Mouse (Mus musculus): ENCODE measurements around the gene Btbd9. TPM values are rescaled to one million over a fixed set of nuclear protein-coding genes. Genes with fewer than 3 reads are reported as not detected.

Gene Btbd9
- polyA plus RNA-seq, 2 experiments: 18.3 to 46.9 TPM

DNA sequence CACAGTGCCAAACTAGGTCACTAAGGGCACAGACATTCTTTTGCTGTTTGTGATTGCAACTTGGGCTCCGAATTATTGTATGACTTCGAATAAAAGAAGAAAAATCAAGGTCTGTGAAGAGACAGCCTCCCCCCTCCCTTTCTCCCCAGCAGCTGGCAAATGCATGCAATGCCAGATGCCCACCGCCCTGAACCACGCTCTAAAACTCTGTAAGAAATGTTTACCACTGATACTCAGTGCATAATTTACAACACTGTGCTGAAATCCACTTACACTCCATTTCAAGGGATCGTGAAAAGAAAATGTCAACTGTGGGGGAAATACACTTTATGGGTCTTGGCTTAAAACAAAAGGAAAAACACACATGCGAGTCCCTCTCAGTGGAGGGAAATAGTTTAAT lies 313.3 kb downstream of the Btbd9 start:
- Histone ChIP-seq H3K9ac (ENCODE audit: low read depth, low read length, severe bottlenecking) (no peak overlapping the region), H3K4me1 (ENCODE audit: control insufficient read depth, insufficient read depth, low read length) (peaks cover 12% of the 10 kb centered on the region; the same call in 1 of the 2 replicates), H3K4me3 (replicated peaks; ENCODE audit: low read length) (no peak overlapping the region), H3K27ac (replicated peaks; ENCODE audit: low read depth, low read length) (no peak overlapping the region), H3K9me3 (ENCODE audit: control insufficient read depth, low read length) (no peaks in the 10 kb centered on the region), H3K36me3 (ENCODE audit: control insufficient read depth, insufficient read depth, low read length) (no peaks in the 10 kb centered on the region; the same call in 1 of the 2 replicates), H3K27me3 (ENCODE audit: control insufficient read depth, insufficient read depth, low read length) (no peaks in the 10 kb centered on the region), H3K4me2 (replicated peaks; ENCODE audit: low read depth, low read length, severe bottlenecking) (no peak overlapping the region)
- ATAC-seq (ENCODE audit: low FRiP score, low read depth): no peak
- DNase-seq (ENCODE audit: low spot score): no peak
- no peak for TF ChIP-seq POLR2A (IDR thresholded peaks at IDR 0.05; ENCODE audit: borderline replicate concordance, extremely low read depth, insufficient read depth, insufficient read length)
- 41% methylated on average over 6 of the region's 6 CpGs for WGBS

GRCm38 (mm10) chr17:30262440-30262839 lies 313.8 kb downstream of the Btbd9 start:
- H3K9me3 ChIP-seq (ENCODE audit: control insufficient read depth, low read length): no peaks in the 10 kb centered on the region
- no peaks in the 10 kb centered on the region; the same call in 1 of the 2 replicates for H3K36me3 ChIP-seq (ENCODE audit: control insufficient read depth, insufficient read depth, low read length)
- 59% methylated on average over 4 of the region's 4 CpGs for WGBS
- no peak overlapping the region for H3K4me2 ChIP-seq (replicated peaks; ENCODE audit: low read depth, low read length, severe bottlenecking)
- no peaks in the 10 kb centered on the region for H3K27me3 ChIP-seq (ENCODE audit: control insufficient read depth, insufficient read depth, low read length)
- DNase-seq (ENCODE audit: low spot score): no peak
- TF ChIP-seq POLR2A (IDR thresholded peaks at IDR 0.05; ENCODE audit: borderline replicate concordance, extremely low read depth, insufficient read depth, insufficient read length): no peak
- no peak overlapping the region for H3K9ac ChIP-seq (ENCODE audit: low read depth, low read length, severe bottlenecking)
- H3K27ac ChIP-seq (replicated peaks; ENCODE audit: low read depth, low read length): no peak overlapping the region
- no peak for ATAC-seq (ENCODE audit: low FRiP score, low read depth)
- H3K4me3 ChIP-seq (replicated peaks; ENCODE audit: low read length): no peak overlapping the region
- H3K4me1 ChIP-seq (ENCODE audit: control insufficient read depth, insufficient read depth, low read length): peaks cover 12% of the 10 kb centered on the region; the same call in 1 of the 2 replicates

DNA sequence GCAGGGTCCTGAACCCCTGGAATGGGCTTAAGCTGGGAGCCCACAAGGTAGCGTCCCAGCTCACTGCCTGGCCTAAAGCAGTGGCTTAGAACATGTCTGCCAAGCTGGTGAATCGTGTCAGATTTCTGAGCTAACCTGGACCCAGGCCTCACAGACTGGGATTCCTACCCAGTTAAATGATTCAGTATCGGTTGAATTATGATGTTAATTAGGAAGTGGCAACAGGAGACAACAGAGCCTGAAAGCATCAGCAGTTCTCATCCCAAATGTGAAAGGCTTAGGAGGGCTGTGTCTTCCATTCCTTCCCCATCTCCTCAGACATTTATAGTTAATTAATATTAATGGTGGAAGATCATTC lies 314.3 kb downstream of the Btbd9 start:
- Histone ChIP-seq H3K4me2 (replicated peaks; ENCODE audit: low read depth, low read length, severe bottlenecking) (no peak overlapping the region), H3K36me3 (ENCODE audit: control insufficient read depth, insufficient read depth, low read length) (no peaks in the 10 kb centered on the region), H3K9ac (ENCODE audit: low read depth, low read length, severe bottlenecking) (no peak overlapping the region), H3K4me3 (replicated peaks; ENCODE audit: low read length) (no peak overlapping the region), H3K4me1 (ENCODE audit: control insufficient read depth, insufficient read depth, low read length) (peaks cover 12% of the 10 kb centered on the region; the same call in 1 of the 2 replicates), H3K27me3 (ENCODE audit: control insufficient read depth, insufficient read depth, low read length) (no peaks in the 10 kb centered on the region), H3K27ac (replicated peaks; ENCODE audit: low read depth, low read length) (no peak overlapping the region), H3K9me3 (ENCODE audit: control insufficient read depth, low read length) (no peaks in the 10 kb centered on the region)
- ATAC-seq (ENCODE audit: low FRiP score, low read depth) (no peak), DNase-seq (ENCODE audit: low spot score) (no peak)
- 59% methylated on average over 3 of the region's 3 CpGs for WGBS
- no peak for TF ChIP-seq POLR2A (IDR thresholded peaks at IDR 0.05; ENCODE audit: borderline replicate concordance, extremely low read depth, insufficient read depth, insufficient read length)

GRCm38 (mm10) chr17:30261307-30261982 lies 314.8 kb downstream of the Btbd9 start:
- H3K27ac ChIP-seq (replicated peaks; ENCODE audit: low read depth, low read length): no peak overlapping the region
- ATAC-seq (ENCODE audit: low FRiP score, low read depth) (no peak), DNase-seq (ENCODE audit: low spot score) (no peak)
- H3K9ac ChIP-seq (ENCODE audit: low read depth, low read length, severe bottlenecking): no peak overlapping the region
- no peaks in the 10 kb centered on the region for H3K27me3 ChIP-seq (ENCODE audit: control insufficient read depth, insufficient read depth, low read length)
- peaks cover 12% of the 10 kb centered on the region; the same call in 1 of the 2 replicates for H3K4me1 ChIP-seq (ENCODE audit: control insufficient read depth, insufficient read depth, low read length)
- no peaks in the 10 kb centered on the region for H3K9me3 ChIP-seq (ENCODE audit: control insufficient read depth, low read length)
- no peak overlapping the region for H3K4me2 ChIP-seq (replicated peaks; ENCODE audit: low read depth, low read length, severe bottlenecking)
- 69% methylated on average over 10 of the region's 10 CpGs for WGBS
- no peak for TF ChIP-seq POLR2A (IDR thresholded peaks at IDR 0.05; ENCODE audit: borderline replicate concordance, extremely low read depth, insufficient read depth, insufficient read length)
- H3K36me3 ChIP-seq (ENCODE audit: control insufficient read depth, insufficient read depth, low read length): no peaks in the 10 kb centered on the region
- no peak overlapping the region for H3K4me3 ChIP-seq (replicated peaks; ENCODE audit: low read length)

DNA sequence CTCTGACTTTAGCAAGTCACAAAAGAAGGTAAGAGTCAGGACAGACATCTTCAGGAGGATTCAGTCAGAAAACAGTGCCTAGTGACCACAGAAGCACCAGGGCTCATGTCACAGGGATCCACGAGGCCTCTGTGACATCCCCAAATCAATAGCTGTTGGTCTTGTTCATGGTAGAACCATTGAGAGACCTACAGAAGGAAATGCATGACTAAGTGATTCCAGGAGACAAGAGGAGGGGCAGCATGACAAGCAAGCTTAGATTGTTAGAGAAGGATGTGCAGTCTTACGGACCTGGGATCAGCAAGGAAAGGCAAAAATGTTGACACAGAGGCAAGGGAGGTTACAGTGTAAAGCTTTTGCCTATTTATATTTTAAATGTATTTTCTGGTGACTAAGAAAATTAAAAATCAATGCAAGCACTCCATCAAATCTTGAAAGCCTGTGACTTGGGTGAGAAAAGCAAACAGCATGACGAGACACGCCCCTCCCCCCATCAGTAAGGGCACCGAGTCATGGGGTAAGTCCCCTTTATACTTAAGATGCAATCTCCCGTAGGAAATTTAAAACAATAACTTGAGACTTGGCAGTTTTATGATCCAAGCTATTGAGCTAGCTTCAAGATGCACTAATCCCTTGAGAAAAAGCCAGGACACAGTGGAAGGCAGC lies 315.5 kb downstream of the Btbd9 start:
- DNase-seq (ENCODE audit: low spot score) (no peak), ATAC-seq (ENCODE audit: low FRiP score, low read depth) (no peak)
- Histone ChIP-seq H3K27me3 (ENCODE audit: control insufficient read depth, insufficient read depth, low read length) (no peaks in the 10 kb centered on the region), H3K9ac (ENCODE audit: low read depth, low read length, severe bottlenecking) (no peak overlapping the region), H3K4me1 (ENCODE audit: control insufficient read depth, insufficient read depth, low read length) (peaks cover 14% of the 10 kb centered on the region; the same call in 1 of the 2 replicates), H3K9me3 (ENCODE audit: control insufficient read depth, low read length) (no peaks in the 10 kb centered on the region), H3K4me2 (replicated peaks; ENCODE audit: low read depth, low read length, severe bottlenecking) (no peak overlapping the region), H3K27ac (replicated peaks; ENCODE audit: low read depth, low read length) (no peak overlapping the region), H3K4me3 (replicated peaks; ENCODE audit: low read length) (no peak overlapping the region), H3K36me3 (ENCODE audit: control insufficient read depth, insufficient read depth, low read length) (no peaks in the 10 kb centered on the region)
- TF ChIP-seq POLR2A (IDR thresholded peaks at IDR 0.05; ENCODE audit: borderline replicate concordance, extremely low read depth, insufficient read depth, insufficient read length): no peak
- WGBS: 63% methylated on average over 6 of the region's 6 CpGs

Data from limb, embryonic 14.5 days (tissue).